Mouse (Mus musculus): ENCODE measurements around the gene Ralgps1.

DNA sequence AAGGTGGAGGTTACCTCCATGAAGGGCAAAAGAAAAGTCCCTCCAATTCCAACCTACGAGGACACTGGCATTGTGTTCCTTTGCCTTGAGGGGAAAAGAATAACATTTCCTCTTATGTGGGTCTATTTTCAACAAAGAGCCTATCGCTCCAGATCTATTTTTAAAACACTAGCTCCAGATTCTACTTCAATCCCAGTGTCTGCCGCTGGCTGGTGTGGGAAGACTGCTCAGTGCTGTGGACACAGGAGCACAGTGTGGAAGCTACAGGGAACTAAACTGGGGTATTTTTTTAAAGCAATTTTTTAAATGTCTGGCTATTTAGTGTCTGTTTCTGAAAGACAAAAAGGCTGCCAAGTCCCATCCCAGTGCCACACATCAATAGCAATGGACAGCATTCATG is 105.5 kb downstream of the Ralgps1 start:
- TF ChIP-seq MAX (IDR thresholded peaks at IDR 0.05; ENCODE audit: low read length), result no peak
- TF ChIP-seq CTCF (IDR thresholded peaks at IDR 0.05 in 2 of 3, conservative IDR thresholded peaks at IDR 0.05 in 1 of 3; ENCODE audit: control insufficient read depth in 1 of 3, insufficient read depth in 1 of 3, low read depth in 2 of 3, low read length in 3 of 3, poor library complexity in 1 of 3, severe bottlenecking in 1 of 3), result no peak
- no peak for TF ChIP-seq RCOR1 (IDR thresholded peaks at IDR 0.05; ENCODE audit: low read depth, low read length)
- no peak for TF ChIP-seq POLR2AphosphoS2 (IDR thresholded peaks at IDR 0.05; ENCODE audit: low read length)
- TF ChIP-seq MYC (IDR thresholded peaks at IDR 0.05; ENCODE audit: low read depth, low read length), result no peak
- no peak for TF ChIP-seq ZNF384 (IDR thresholded peaks at IDR 0.05; ENCODE audit: low read depth, low read length)
- no peak for TF ChIP-seq GATA1 (IDR thresholded peaks at IDR 0.05; ENCODE audit: low read depth, low read length)
- no peak for TF ChIP-seq NRF1 (IDR thresholded peaks at IDR 0.05; ENCODE audit: insufficient read depth, low read depth, low read length, poor library complexity, severe bottlenecking)
- TF ChIP-seq POLR2A (IDR thresholded peaks at IDR 0.05; ENCODE audit: control insufficient read depth in 1 of 2, insufficient read depth in 1 of 2, low read depth in 1 of 2, low read length in 2 of 2, poor library complexity in 1 of 2), result no peak
- no peak for TF ChIP-seq USF1 (IDR thresholded peaks at IDR 0.05; ENCODE audit: low read depth, low read length)
- TF ChIP-seq CHD1 (IDR thresholded peaks at IDR 0.05; ENCODE audit: low read depth, low read length), result no peak
- no peak for TF ChIP-seq MYB (IDR thresholded peaks at IDR 0.05; ENCODE audit: low read depth, low read length)

Measured in MEL (cell line).